Mouse (Mus musculus) layer of hippocampus, adult 18-20 months (tissue): Measurements from ENCODE around the gene Nmur1. TPM values are rescaled to one million over a fixed set of nuclear protein-coding genes. Genes with fewer than 3 reads are reported as not detected.
"Not testable (repeated sequence)": the region's sequence is repeated elsewhere in the genome, so short reads cannot be mapped to it uniquely, and the experiment has no call there.

Experiments used
- DNase-seq, 2 experiments: peaks; one replicate each; pipeline ENCODE4 v3.0.0; 2022; ENCODE audit warnings: low spot score in 2 of 2
- long read RNA-seq: library from polyadenylated mRNA; stranded (forward); transcript quantifications from one replicate; pipeline ENCODE4 v2.0.0, GENCODE M21; 2021
- total RNA-seq, 2 experiments: library from RNA; stranded (reverse); gene quantifications; 2 replicates each; pipeline ENCODE4 v1.2.3; 2021

The Nmur1 gene
- not detected for total RNA-seq
- long read RNA-seq = 0 reads

DNA sequence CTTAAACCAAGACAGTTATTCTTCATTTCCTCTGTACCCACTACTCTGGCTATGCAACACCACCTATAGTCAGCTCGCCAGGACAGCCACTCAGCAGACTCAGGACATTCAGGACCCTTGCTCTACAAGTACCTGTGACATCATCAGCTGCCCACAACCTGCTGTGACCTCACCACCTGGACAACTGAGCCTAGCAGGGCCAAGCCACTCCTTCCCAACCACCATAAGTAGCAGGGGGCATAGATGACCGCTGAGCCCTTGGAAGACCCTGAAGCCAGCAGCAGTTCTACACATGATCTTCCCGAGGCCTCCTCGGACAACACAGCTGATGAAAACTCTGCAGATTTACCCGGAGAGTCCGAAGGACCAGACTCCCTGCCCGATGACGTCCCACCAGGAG is at the start of gene Nmur1, which contains the start of gene Tex44:
Nmur1 (minus strand) TSS at position 101 of the 400 bp plus-strand sequence.
Tex44 (plus strand) TSS at position 202 of the 400 bp plus-strand sequence.
- no peak for DNase-seq

DNA sequence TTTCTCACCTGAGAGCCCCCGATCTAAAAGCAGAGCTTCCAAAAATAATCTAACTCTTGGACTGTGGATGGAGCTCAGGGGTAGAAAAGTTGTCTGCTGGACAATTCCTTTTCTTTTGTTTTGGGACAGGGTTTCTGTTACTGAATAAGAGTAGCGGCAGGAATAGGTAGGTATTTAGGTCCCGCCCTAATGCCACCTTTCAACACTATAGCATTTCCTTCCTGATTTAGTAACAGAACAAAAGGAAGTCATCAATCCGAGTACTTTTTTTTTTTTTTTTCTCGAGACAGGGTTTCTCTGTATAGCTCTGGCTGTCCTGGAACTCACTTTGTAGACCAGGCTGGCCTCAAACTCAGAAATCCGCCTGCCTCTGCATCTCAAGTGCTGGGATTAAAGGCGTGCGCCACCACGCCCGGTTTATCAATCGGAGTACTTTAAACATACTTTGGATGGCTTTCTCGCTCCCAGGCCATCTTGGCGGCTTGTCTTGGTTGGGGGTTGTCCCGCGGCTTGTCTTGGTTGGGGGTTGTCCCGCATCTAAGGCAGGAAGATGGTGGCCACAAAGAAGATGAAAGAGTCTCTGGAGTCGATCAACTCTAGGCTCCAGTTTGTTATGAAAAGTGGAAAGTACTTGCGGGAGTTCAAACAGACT is 47.2 kb upstream of the Nmur1 start:
- DNase-seq = no peak

DNA sequence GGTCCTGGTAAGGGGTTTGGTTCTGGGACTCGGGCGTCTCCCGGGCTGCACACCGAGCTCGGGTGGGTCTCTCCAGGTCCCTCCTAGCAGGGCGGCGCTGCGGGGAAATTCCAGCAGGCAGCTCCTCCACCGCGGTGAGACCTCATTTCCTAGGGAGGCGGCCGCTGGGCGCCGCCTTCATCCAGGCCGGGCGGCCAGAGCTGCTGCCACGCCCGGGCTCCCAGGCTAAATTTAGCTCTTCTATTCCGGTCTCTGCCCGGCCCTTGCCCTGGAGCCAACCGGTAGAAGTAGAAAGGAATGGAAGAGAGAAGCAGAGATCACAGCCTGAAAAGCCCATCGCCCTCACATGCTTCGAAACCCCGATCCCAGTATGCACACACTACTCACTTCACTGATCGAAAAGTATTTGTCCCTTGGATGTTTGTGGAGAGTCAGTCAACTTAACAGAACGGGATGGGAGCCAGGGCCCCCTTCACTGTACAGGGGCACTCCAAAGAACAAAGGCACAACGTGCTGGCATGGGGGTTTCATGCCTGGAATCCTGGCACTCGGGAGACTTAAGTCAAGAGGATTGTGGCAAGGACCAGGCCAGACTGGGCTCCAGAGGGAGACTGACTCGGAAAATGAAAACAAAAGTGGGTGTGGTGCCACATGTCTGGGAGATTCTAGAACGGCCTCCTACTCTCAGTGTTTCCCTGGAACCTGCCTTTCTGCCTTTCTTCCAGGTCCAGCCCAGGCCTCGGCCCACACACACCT is 46.3 kb upstream of the Nmur1 start:
- DNase-seq = no peak

DNA sequence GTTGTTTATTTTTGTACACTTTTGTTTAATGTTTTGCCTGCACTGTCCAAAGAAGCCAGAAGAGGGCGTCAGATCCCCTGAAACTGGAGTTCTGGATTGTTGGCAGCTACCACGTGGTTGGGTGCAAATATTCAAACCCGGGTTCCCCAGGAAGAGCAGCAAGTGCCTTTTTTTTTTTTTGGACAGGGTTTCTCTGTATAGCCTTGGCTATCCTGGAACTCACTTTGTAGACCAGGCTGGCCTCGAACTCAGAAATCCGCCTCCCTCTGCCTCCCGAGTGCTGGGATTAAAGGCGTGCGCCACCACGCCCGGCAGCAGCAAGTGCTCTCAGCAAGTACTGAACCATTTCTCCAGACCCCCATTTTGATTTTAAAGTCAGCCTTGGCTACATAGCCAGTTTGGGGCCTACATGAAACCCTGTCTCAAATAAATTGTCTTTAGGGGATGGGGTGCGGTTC is 45.5 kb upstream of the Nmur1 start:
- not testable (repeated sequence) for DNase-seq

DNA sequence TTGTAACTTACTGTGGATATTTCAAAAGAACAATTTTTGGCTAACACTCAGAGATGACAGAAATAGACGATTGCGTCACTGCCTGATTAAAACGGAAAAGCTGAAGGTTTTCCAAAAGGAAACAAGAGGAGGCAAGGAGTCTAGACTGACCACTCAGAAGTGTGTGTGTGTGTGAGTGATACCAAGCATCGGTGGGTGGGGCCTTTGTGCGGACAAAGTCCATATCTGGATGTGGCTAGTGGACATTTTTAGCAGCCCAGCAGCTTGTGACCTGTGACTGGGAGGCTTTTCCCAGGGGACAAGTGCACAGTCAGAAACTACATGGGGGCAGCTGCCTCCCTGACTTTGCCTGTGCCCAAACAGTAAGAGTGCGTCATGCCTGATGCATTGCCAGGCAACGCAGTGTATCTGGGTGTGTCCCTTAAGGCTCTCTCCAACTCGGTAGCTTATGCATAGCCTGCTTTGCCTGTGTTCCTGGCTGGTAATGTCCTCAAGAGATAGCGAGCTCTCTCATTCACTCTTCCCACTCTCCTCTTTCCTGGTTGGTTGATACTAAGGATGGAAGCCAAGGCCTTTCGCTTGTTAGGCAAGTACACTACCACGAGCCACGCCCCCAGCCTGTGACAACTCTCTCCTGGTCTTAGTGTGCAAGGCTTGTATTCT is 44.6 kb upstream of the Nmur1 start:
- peak; percentile 50 to 71 for DNase-seq

DNA sequence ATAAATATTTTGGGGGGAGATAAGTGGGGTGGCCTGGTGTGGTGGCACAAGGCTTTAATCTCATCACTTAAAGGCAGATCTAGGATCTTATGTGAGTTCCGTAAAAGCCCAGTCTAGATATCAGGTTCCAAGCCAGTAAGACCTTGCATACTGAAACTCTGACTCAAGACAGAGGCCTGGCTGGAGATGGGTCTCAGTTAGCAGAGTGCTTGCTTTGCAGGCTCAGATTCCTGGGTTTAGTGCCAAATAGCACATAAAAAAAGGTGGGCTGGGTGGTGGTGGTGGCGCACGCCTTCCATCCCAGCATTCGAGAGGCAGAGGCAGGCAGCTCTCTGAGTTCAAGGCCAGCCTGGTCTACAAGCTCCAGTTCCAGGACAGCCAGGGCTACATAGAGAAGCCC is 43.8 kb upstream of the Nmur1 start:
- no peak for DNase-seq

DNA sequence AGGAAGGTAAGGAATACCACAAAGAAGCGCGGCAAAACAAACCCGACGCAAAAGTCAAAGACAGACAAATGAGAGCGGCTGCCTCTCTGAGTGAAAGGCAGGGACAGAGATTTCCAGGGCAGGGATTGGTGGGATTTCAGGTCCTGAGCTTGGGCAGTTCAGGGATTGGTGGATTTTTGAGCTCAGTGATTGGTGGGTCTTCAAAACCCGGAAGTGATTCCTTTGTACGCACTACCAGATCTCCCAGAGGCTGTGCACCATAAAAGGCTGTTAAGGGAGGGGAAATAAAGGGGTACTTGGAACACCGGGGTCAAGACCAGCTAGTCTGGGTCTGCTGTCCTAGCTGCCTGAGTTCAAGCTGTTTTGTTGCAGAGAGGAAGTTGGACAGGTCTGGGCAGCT is 41.4 kb upstream of the Nmur1 start:
- DNase-seq = no peak

DNA sequence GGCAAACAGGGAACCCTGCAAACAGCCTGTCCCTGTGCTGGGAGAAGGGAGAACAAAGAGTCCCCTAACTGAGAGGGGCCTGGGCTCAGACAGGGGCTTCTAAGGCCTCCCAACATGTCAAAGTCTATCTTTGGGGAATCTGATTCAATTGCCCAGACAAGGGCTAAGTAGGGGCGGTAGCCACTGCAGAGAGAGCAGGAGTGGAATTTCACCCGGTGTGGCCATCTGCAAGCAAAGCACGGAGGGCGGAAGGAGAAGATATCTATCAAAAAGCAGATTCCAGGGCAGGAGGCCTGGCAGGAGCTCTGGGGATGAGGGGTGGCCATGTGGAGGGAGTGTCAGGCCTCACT is 38.8 kb upstream of the Nmur1 start:
- DNase-seq = no peak

DNA sequence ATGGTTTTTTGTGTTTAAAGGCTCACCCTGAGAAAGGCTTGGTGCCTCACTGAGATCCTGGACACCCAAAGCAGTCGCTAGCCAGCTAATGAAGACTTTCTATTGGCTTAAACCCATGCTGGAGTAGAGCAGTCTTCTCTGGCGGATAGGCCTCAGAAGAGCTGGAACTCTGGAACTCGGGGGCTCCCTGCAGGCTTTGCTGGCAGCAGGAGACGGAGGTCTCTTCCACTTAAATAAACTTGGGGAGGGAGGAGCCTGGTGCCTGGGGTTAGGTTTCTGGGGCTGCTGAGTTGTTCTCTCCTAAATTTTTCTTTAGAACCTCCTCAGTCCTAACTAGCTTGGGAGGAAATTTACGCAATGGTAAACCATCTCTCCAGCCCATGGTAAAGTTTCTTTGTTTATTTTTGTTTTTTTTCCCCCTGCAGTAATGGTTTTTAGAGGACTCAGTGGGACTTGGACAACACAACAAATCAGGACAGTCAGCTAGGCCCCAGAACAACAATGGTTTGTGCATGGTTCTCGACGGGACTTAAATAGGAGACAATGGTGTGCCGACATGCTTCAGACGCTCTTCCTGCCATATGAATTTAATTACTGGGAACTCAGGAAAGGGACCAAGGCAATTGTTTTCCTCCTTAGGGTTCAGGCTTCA is 38.3 kb upstream of the Nmur1 start:
- no peak for DNase-seq

DNA sequence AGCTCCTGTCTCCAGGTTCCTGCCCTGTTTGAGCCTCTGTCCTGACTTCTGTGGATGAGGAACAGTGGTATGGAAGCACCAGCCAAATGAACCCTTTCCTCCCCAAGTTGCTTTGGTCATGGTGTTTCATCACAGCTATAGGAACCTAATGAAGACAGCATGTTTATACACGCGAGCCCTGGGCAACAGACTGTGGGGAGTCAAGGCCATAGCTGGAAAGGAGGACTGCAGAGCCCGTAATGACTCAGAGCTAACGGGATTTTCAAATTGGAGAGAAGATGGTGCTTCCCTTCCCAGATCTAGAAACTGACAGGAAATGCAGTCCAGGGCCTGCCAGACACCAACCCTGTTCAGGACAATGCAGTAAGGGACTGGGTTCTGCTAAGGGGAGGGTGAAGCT is 33.3 kb upstream of the Nmur1 start:
- no peak for DNase-seq

DNA sequence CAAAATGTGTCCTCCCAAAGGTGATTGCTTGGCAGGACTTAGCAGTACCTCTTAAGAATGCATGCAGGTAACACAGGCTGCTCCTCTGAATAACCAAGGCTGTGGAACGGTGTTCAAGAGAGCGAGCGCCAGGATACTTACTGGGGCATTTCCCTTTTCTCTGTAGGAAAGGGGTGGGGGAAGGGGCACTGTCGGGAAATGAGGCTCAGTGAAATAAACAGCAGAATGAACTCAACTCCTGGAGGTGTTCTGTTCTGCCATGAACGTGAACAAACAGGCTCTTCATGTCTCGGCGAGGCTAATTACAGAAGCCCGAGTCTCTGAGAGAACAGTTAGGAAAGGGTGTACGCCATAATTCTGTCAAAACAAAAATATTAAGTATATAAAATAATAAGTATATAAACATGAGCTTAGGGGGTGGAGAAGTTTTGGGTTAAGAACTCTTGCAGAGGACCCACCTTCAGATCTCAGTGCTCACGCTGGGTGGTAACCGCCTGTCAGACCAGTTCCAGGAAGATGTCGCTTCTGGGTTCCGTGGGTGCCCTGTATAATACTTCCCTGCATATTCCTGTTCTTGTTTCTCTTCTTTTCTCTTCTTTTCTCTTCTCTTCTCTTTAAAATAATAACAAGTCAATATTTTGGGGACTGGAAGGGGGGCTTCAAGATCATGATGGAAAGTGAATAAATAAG is 31.0 kb upstream of the Nmur1 start:
- DNase-seq = no peak

DNA sequence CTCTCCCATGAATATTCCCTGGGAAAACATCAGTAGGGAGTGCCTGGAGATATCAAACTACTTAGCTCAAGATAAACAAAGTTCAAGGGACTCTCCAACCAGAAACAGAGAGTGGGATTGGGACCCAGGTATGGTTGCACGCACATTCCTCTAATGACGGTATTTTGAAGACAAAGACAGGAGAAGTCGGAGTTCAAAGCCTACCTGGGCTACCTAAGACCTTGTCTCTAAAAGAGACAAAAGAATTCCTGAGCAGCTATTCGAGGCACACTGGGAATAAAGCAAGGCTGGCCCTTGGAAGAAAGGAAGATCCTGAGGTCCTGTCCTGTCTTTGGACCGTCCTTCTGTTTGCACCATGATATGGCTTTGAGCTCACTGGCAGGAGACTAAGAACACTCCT is 26.7 kb upstream of the Nmur1 start:
- DNase-seq = no peak

DNA sequence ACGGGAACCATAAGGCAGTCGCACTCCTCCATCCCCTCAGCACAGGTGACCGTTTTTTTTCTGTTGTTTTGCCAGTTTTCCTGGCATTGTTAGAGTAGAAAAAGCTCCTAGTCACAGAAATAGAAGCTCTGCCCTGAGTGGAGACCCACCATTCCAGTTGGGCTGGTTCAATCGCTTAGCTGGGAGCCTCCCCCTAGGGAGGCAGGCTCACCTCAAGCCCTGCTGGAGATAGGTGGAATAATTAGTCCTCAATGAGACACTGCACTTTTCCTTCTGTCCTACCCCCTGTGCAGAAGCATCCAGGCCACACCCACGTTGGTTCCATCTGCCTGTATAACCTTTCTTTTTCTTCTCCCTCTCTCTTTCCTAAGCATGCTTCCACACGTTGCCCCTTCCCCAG is 23.9 kb upstream of the Nmur1 start:
- no peak for DNase-seq

DNA sequence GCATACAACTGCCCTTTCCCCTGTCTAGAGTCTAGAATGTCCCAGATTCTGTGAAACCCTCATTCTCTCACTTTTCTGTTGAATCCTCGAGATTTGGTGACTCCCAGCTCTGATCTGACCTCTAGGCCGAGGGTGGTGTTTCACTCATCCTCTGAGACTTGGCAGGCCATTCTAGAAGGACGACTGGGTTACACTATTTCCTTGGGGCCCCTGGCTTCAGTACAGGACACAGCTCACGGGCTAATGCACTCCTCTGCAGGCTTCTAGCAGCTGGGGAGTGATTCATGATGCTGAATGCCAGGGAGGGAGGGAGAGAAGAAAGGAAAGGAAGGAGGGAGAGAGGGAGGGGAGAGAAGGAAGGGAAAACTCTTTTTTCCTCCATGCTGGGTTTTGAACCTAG is 22.2 kb upstream of the Nmur1 start:
- no peak for DNase-seq

DNA sequence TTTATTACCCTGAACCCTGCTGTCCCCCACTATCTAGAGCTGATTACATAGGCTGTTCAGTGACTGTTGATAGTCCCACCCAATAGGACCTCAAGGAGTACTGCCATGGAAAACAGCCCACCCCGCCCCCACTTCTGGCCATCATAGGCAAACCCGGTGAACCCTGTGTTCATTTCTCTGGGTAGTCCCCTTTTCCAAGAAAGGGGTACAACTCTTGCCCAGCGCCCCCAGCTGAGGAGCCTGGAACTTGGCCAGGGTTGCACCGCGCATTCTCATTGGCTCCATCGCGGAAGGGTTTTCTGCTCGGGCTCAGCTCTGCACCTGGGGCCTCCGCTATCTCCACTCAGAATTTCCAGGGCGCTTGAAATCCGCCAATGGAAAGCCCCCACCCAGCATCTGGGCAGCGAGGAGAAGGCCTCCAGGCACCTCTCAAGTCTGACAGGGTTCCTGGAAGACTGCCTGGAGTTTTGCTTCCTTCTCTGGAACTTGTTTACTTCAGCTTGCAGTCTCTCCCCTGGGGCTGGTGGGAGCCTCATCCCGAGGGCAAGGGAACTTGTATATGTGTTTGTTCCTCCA is 21.7 kb upstream of the Nmur1 start:
- DNase-seq = no peak

DNA sequence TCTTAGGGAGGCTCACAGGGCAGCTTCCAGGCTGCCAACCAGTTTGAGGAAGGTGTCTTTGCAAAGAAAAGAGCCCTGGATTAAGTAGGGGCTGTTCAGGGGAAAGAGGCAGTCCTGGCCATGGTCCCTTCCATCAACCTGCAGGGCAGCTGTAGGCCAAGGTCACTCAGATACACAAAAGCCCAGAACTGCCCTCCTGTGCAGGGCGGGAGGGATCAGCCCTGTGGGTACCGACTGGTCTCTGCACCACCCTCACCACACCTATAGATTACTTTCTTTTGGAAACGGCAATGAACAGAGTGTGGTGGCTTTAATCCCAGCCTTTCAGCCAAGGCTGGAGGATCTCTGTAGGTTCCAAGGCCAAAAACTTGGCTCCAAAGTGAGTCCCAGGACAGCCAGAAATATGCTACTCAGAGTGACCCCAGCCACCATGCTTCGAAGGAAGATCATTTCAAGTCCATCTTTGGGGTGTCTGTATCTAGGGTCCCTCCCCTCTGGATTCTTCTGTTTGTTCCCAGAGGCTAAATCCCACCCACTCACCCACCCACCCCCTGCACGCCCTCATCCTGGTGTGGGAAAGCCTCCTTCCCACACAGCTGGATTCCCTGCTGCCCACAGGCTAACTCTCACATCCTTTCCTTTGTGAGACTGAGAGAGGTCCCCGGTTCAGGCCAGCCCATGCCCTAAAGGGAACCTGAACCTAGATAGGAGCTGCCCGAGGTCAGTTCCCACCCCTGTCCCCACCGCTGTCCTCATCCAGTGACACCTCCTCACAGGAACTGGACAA is 17.6 kb upstream of the Nmur1 start:
- DNase-seq = no peak

DNA sequence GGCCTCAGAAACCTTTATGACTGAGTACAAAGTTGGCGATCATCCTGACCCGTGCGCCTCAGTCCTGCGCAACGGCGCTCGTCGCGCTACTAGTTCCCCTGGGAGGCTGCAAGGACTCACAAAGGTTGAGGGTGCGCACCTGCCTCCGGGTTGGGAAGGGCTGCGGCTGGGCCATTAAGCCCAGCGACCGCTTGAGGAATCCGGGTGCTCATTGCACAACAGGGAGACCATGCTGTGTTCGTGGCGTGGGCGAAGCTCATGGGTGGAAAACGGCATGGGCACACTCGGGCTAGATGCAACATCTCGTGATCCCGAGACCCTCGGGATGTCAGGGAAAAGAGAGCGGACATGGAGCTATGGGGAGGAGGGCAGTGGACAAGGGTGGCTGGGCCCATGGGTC is 16.8 kb upstream of the Nmur1 start:
- DNase-seq = no peak

DNA sequence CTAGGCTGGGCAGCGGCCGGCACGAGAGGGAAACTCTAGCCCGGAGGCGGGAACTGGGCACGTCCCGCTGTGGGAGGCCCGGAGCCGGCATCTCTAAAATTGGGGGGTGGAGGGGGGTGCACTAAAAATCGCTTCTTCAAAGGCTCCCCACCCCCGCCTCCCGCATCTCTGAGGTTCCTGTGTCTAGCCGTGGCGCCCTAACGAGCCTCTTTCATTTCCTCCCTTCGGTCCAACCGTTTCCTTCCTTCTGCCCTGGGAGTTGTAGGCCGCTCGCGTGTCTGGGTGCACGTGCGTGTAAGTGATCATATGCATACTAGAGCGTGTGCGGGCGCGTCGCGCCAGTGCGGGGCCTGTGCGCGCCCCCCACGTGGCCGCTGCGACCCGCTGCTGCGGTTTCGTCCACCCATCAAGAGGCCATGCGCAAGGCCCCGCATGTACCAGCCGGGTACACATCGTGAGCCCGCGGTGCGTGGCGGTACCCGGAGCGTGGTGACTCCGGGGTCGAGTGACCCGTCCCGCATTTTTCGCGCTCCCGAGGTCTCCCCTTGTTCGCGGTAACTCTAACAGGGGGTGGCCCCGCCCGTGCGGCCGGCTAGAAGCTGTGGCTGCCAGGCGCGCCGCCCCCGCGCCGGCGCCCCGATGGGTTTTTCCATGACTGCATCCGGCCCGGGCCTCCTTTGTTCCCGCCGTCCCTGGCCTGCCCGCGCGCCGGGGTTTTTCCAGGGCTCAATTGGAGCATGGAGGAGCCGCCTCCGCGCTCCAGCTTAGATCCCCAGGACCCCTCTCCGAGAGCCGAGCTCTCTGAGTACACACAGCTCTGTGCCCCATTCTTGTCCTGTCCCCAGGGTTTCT is 16.2 kb upstream of the Nmur1 start:
- peak; percentile 74 to 91 for DNase-seq

DNA sequence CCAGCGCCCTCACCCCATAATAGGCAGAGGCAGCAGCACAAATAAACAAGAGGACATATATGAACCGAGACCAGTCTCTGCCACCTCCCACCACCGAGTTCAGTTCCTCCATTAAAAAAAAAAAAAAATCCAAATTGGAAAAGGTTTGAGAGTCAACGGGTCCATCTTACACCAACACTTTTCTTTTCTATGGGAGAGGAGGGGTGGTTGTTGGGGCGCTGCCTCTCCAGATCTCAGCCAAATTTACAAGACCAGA is 15.6 kb upstream of the Nmur1 start:
- no peak for DNase-seq
